Mouse (Mus musculus): Measurements from ENCODE around the gene Acod1.

GRCm38 (mm10) chr14:103093670-103094069 is 46.9 kb downstream of the Acod1 start:
- TF ChIP-seq CTCF (IDR thresholded peaks at IDR 0.05; ENCODE audit: low read depth), result no peak
- no peak for TF ChIP-seq EP300 (IDR thresholded peaks at IDR 0.05; ENCODE audit: low read depth)

Data from liver, embryonic 14.5 days (tissue).